Mouse (Mus musculus) kidney, postnatal 0 days (tissue): ENCODE results near the gene Gpbp1l1. TPM values are rescaled to one million over a fixed set of nuclear protein-coding genes. Genes with fewer than 3 reads are reported as not detected.

Experiments
- ATAC-seq: fragments of 200-750 bp; cut with Nextera tagmentation; replicated peaks from 2 replicates; pipeline ENCODE4 v1.8.0; 2017; ENCODE audit warnings: low read depth, moderate number of reproducible peaks, moderate TSS enrichment, moderate library complexity; ENCODE audit not compliant: low FRiP score
- DNase-seq: peaks from one replicate; pipeline ENCODE4 v3.0.0-alpha.2; 2016; ENCODE audit warnings: low spot score
- H3K27ac ChIP-seq: fragments of 300-500 bp; sonication (generic); 2 replicates; pipeline ENCODE4 v1.5.1; 2014; ENCODE audit warnings: mild to moderate bottlenecking
- H3K27me3 ChIP-seq: fragments of 300-500 bp; sonication (generic); 2 replicates; pipeline ENCODE4 v1.6.1; 2014; ENCODE audit warnings: low read length, mixed read lengths; ENCODE audit not compliant: insufficient read depth
- H3K36me3 ChIP-seq: fragments of 300-500 bp; sonication (generic); 2 replicates; pipeline ENCODE4 v1.6.1; 2014; ENCODE audit warnings: low read length, mixed read lengths; ENCODE audit not compliant: insufficient read depth
- H3K4me1 ChIP-seq: fragments of 300-500 bp; sonication (generic); replicated peaks from 2 replicates; pipeline ENCODE4 v1.6.1; 2014; ENCODE audit warnings: antibody characterized with exemption, low read length, mixed read lengths; ENCODE audit not compliant: insufficient read depth
- H3K4me2 ChIP-seq: fragments of 300-500 bp; sonication (generic); 2 replicates; pipeline ENCODE4 v1.6.1; 2014; ENCODE audit warnings: mild to moderate bottlenecking, low read length, moderate library complexity, mixed read lengths
- H3K4me3 ChIP-seq: fragments of 300-500 bp; sonication (generic); replicated peaks from 2 replicates; pipeline ENCODE4 v1.5.1; 2014; ENCODE audit warnings: low read depth, low read length
- H3K9ac ChIP-seq: fragments of 300-500 bp; sonication (generic); 2 replicates; pipeline ENCODE4 v1.6.1; 2014; ENCODE audit warnings: low read depth, low read length
- H3K9me3 ChIP-seq: fragments of 300-500 bp; sonication (generic); replicated peaks from 2 replicates; pipeline ENCODE4 v1.6.1; 2016; ENCODE audit warnings: low read length, inconsistent platforms, mixed read lengths
- CTCF ChIP-seq: IDR thresholded peaks from 2 replicates; pipeline ENCODE4 v1.5.1; 2016; ENCODE audit warnings: antibody characterized with exemption, low read depth, mild to moderate bottlenecking, moderate library complexity
- WGBS: fragments of 180-500 bp; shearing (Covaris S2); extraction: QIAGEN DNeasy Blood & Tissue Kit; methylation state at CpG from one replicate; pipeline ENCODE4 v1.1.7; 2014; 5-methylcytosine and 5-hydroxymethylcytosine counted together
- polyA plus RNA-seq: library from polyadenylated mRNA; unstranded; fragments of >200 nt; fragmentation: Nextera tagmentation; extraction: Ambion mirVana; gene quantifications from 2 replicates; pipeline ENCODE4 v1.2.1, GENCODE M21; 2015

Gene Gpbp1l1
- polyA plus RNA-seq = 44.8 and 46.1 TPM in 2 replicates

DNA sequence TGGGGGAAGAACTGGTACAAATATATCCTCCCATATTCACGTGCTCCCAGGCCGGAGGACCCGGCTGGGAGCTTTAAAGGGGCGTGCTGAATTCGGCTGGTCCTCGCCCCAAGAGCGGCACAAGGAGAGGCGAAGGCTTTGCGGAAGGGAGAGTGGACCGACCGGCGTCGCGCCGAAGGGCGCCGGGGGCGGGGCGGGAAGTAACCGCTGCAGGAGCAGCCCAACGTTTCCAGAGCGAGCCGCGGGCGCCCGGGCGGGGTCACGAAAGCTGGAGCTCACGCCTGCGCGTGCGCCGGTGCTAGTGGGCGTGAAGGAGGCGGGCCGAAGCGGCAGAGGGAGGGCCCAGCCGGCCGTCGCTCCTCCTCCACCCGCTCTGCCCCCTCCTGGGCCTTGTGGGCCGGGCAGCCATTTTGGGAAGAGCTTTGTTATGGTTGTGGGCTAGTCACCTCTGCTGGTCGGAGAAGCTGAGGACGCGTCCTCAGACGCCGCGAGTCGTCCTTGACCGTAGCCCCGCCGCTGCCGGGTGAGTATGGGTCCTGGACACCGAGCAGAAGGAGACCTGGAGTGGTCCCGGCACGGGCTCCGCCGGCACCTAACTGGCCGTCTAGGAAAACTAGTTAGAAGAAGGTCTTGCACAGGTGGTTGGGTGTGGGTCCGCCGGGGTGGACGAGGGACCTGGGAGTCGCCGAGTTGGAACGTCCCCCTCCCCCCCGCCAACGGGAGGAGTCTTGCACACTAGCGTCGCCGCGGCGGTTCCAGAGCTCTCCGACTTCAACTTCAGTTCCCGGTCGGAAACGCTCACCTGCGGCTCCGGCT, at the start of gene Gpbp1l1:
Gene Gpbp1l1, plus strand, starts transcription at position 353 of the 816 bp plus-strand sequence.
- under 1% methylated on average over 77 of the region's 78 CpGs for whole genome bisulfite sequencing
- peak within 1 kb of the TSS; percentile 97 for H3K27ac ChIP-seq
- no peaks in the 10 kb centered on the region for H3K27me3 ChIP-seq
- H3K4me2 ChIP-seq = peak within 1 kb of the TSS; percentile 87
- TF ChIP-seq CTCF = peak; percentile 62
- DNase-seq (peak; percentile 98), ATAC-seq (peak; percentile 98)
- H3K4me3 ChIP-seq = peak within 1 kb of the TSS; percentile 85
- no peaks in the 10 kb centered on the region for H3K4me1 ChIP-seq
- H3K36me3 ChIP-seq = no peaks in the 10 kb centered on the region; the same call in 1 of the 2 replicates
- H3K9me3 ChIP-seq = no peaks in the 10 kb centered on the region
- H3K9ac ChIP-seq = peak within 1 kb of the TSS; percentile 80

DNA sequence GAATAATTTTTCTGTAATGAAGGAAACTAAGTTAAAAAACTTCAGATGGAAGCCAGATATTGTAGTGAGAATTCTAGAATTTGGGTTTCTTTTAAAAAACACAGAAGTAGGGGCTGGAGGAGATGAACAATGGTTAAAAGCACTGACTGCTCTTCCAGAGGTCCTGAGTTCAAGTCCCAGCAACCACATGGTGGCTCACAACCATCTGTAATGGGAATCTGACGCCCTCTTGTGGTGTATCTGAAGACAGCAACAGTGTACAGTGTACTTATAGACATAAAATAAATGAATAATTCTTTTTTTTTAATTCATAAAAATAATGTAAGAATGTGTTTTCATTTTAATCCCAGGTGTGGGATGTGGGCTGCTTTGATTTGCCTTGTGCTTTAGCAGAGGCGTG, 26.3 kb upstream of the Gpbp1l1 start:
- ATAC-seq = no peak
- 52% methylated on average over 2 of the region's 2 CpGs for WGBS
- H3K4me2 ChIP-seq = no peak overlapping the region
- no peaks in the 10 kb centered on the region for H3K9me3 ChIP-seq
- peak; percentile 31 for TF ChIP-seq CTCF
- no peak overlapping the region for H3K9ac ChIP-seq
- no peaks in the 10 kb centered on the region for H3K36me3 ChIP-seq
- no peak overlapping the region for H3K4me3 ChIP-seq
- no peaks in the 10 kb centered on the region for H3K4me1 ChIP-seq
- no peaks in the 10 kb centered on the region for H3K27me3 ChIP-seq
- H3K27ac ChIP-seq = no peak overlapping the region
- no peak for DNase-seq

DNA sequence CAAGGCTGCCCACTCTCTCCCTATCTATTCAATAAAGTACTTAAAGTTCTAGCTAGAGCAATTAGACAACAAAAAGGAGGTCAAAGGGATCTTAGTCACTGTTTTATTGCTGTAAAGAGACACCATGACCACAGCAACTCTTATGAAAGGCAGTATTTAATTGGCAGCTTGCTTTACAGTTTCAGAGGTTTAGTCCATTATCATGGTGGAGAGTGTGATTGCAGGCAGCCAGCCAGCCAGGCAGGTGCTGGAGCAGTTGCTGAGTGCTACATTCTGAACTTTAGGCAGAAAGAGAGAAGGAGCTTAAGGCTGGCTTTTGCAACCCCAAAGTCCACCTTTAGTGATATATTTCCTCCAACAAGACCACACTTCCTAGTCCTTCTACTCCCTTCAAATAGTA, 21.1 kb upstream of the Gpbp1l1 start:
- no peaks in the 10 kb centered on the region for H3K4me1 ChIP-seq
- TF ChIP-seq CTCF = no peak
- H3K4me3 ChIP-seq = no peak overlapping the region
- H3K9ac ChIP-seq = no peak overlapping the region
- no peak overlapping the region for H3K4me2 ChIP-seq
- ATAC-seq = no peak
- H3K9me3 ChIP-seq = no peaks in the 10 kb centered on the region
- peaks cover 9% of the 10 kb centered on the region; the same call in 1 of the 2 replicates for H3K36me3 ChIP-seq
- H3K27me3 ChIP-seq = no peaks in the 10 kb centered on the region
- no peak for DNase-seq
- H3K27ac ChIP-seq = no peak overlapping the region

DNA sequence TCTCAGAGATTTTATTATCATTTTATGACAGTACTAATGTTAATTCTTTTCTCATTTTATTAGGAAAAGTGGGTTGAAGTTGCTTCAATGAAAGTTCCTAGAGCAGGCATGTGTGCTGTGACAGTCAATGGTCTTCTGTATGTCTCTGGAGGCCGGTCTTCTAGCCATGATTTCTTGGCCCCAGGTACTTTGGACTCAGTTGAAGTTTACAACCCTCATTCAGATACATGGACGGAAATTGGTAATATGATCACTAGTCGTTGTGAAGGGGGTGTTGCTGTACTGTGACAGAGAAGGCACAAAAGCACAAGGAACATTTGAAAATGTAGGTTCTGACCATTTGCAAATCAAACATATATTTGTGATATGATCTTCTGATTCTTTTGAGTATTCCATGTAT, 19.7 kb upstream of the Gpbp1l1 start:
- TF ChIP-seq CTCF = no peak
- Histone ChIP-seq H3K27me3 (no peaks in the 10 kb centered on the region), H3K36me3 (peaks cover 9% of the 10 kb centered on the region; the same call in 1 of the 2 replicates), H3K9ac (no peak overlapping the region), H3K9me3 (no peaks in the 10 kb centered on the region), H3K27ac (no peak overlapping the region), H3K4me1 (no peaks in the 10 kb centered on the region), H3K4me3 (no peak overlapping the region), H3K4me2 (no peak overlapping the region)
- no peak for ATAC-seq
- no peak for DNase-seq
- WGBS = 79% methylated on average over 3 of the region's 3 CpGs

DNA sequence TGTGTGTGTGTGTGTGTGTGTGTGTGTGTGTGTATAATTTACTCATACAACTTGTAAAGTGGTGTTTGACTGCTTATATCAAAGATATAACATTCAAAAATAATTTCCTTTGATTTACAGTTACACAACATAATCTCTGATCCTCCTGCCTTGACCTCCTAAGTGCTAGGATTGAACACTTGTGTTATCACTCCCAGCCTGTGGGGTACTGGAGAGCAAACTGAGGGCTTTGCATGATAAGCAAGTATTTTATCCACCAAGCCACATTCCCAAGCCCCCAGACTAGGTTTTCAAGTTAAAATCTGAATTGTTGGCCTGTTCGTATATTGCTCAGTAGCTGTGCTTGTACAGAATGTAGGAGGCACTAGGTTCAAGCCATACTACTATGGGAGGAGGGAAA, 7.0 kb upstream of the Gpbp1l1 start:
- no peak overlapping the region for H3K27ac ChIP-seq
- no peaks in the 10 kb centered on the region for H3K4me1 ChIP-seq
- 88% methylated on average over 1 of the region's 1 CpGs for WGBS
- no peaks in the 10 kb centered on the region; the same call in 1 of the 2 replicates for H3K36me3 ChIP-seq
- H3K4me3 ChIP-seq = no peak overlapping the region
- H3K27me3 ChIP-seq = no peaks in the 10 kb centered on the region
- no peak for TF ChIP-seq CTCF
- no peak for DNase-seq
- no peaks in the 10 kb centered on the region for H3K9me3 ChIP-seq
- ATAC-seq = no peak
- H3K9ac ChIP-seq = no peak overlapping the region
- no peak overlapping the region for H3K4me2 ChIP-seq

DNA sequence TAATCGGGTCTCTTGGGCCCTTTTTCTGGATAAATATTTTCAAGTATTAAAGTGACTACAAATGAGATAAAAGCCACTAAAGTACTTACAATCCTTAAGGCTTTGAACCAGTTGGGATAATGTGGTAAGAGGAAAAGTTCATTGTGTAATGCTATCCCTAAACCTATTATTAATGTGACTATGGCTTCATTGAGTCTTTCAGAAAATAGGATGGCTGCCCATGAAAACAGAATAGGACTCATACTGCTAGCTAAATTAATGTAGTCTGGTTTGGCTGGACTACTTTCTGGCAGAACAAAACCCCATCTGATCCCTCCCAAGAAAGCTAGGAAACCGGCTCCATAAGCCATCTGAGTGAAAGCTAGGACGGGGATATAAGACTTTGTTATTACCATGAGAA, 4.4 kb upstream of the Gpbp1l1 start:
- H3K4me1 ChIP-seq = no peaks in the 10 kb centered on the region
- no peaks in the 10 kb centered on the region for H3K27me3 ChIP-seq
- no peak for TF ChIP-seq CTCF
- H3K36me3 ChIP-seq = no peaks in the 10 kb centered on the region; the same call in 1 of the 2 replicates
- H3K9ac ChIP-seq = no peak overlapping the region
- DNase-seq = no peak
- 88% methylated on average over 3 of the region's 3 CpGs for WGBS
- ATAC-seq = no peak
- H3K27ac ChIP-seq = no peak overlapping the region
- H3K4me2 ChIP-seq = no peak overlapping the region
- no peak overlapping the region for H3K4me3 ChIP-seq
- H3K9me3 ChIP-seq = no peaks in the 10 kb centered on the region
